Mouse (Mus musculus) adrenal gland, postnatal 4 days (tissue): ENCODE data around the gene Oas1d. TPM values are rescaled to one million over a fixed set of nuclear protein-coding genes. Genes with fewer than 3 reads are reported as not detected.
"Not testable (repeated sequence)": the region's sequence is repeated elsewhere in the genome, so short reads cannot be mapped to it uniquely, and the experiment has no call there.

ENCODE experiments used
- DNase-seq, 2 experiments: peaks; one replicate each; pipeline ENCODE4 v3.0.0; 2021 to 2022; ENCODE audit warnings: low spot score in 2 of 2, mixed read lengths in 2 of 2
- long read RNA-seq, 2 experiments: library from polyadenylated mRNA; stranded (forward); transcript quantifications; one replicate each; pipeline ENCODE4 v2.0.0; 2021
- total RNA-seq, 2 experiments: library from RNA; stranded (reverse); gene quantifications; 2 replicates each; pipeline ENCODE4 v1.2.3; 2021

Gene Oas1d
- not detected for total RNA-seq
- long read RNA-seq, experiment 1, result 0 reads
- long read RNA-seq, experiment 2, result 0 reads

DNA sequence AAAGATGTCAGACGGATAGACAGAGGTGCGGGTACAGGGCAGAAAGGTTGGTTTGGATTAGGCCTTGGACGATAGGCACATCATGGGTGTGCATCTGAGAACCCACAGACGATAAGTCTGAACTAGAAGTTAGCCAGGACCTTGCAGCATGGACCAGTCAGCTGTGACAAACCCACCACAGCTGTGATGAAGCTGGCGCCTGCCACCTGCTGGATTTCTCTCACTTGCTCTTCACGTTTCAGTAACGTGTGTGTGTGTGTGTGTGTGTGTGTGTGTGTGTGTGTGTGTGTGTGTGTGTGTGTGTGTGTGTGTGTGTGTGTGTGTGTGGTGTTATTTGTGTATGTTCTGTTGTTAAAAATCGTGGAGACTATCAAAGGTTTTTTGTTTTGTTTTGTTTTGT is at the start of gene Oas1d:
Gene Oas1d (plus strand): TSS at position 333 of the 400 bp plus-strand sequence.
- DNase-seq, result not testable (repeated sequence)

DNA sequence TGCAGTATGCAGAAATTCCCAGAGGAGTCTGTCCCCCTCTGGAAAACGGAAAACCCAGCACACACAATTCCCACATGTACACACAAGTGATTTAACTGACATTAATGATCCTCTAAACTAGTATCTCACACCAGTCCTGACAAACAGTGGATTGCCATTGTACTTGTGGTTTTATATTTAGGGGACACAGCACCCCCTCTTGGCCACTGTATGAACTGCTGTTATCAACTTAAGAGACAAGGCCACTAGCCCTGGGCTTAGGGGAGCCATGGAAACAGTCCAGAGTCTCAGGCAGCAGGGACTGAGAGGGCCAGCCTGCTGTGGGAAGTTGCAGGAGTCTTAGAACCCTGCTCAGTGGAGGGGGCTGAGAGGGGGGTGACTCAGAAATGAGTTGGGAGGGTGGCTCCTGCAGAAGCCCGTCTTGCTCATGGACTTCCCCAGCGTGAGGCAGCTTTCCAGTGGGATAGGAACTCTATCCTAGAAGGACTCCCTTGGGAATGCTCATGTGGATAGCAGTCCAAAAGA is 48.9 kb upstream of the Oas1d start:
- DNase-seq, result no peak

GRCm38 (mm10) chr5:120869436-120870015 is 44.8 kb upstream of the Oas1d start:
- no peak for DNase-seq

- no peak for DNase-seq
These were observed 44.3 kb upstream of the Oas1d start for GRCm38 (mm10) chr5:120870081-120870480.

- no peak for DNase-seq
These were observed 43.6 kb upstream of the Oas1d start for GRCm38 (mm10) chr5:120870782-120871181.

DNA sequence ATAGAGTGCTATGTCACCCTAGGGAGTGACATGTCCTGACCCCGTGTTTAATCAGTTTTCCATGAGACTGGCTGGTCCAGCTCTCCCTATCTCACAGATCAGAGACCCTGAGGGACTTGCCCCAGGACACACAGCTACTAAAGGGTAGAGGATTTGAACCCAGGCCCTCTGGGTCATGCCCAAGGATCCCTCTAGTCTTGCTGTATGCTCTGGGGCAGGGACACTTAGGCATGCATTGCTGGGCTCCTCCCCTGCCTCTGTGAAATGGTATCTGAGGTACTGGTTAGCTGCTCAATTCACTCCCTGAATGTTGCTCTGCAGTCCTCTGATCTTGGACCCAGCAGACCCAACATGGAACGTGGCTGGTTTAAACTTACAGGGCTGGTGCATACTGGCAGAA is 42.9 kb upstream of the Oas1d start:
- DNase-seq, result no peak

GRCm38 (mm10) chr5:120876839-120877238 is 37.5 kb upstream of the Oas1d start:
- DNase-seq, result not testable (repeated sequence)

DNA sequence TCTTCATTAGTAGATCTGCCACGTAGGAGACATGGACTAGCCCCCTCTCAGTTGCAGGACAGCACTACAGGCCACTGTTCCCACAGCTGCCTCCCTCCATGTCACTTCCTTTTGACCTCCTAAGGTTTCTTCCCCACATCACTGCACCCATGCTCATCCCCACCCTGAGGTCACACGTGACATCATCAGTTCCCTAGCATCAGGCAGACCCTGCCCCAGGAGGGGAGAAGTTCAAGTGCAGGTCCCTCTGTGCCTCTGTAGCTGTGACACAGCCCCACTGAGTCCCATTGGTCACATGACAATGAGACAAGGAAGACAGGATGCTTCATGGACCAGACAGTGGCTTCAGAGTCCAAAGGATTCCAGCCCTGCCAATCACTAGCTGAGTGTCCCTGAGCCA is 36.9 kb upstream of the Oas1d start:
- not testable (repeated sequence) for DNase-seq

- not testable (repeated sequence) for DNase-seq
These were observed 35.5 kb upstream of the Oas1d start for GRCm38 (mm10) chr5:120878803-120879202.

- DNase-seq, result not testable (repeated sequence)
These were observed 32.7 kb upstream of the Oas1d start for GRCm38 (mm10) chr5:120881681-120882080.

DNA sequence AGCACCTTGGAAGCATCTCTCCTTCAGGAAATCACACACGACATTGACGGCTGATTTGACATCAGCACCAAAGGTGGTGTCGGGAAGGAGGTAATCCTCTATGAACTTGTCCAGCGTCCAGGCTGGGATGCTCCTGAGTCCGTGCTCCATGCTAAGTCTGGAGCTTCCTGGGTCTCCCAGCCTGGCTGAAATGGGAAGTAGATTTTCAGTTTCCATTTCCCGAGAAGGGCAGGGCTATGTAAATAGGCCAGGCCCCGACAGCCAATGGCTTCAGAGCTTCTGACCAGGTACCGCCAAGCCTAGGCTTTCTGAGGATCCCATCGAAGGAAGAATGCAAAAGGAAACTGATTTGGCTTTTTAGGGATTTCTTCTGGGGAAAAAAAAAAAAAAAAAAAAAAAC is 26.9 kb upstream of the Oas1d start, which contains the start of gene Oas1g:
Gene Oas1g (minus strand): TSS at position 201 of the 400 bp plus-strand sequence.
- not testable (repeated sequence) for DNase-seq

DNA sequence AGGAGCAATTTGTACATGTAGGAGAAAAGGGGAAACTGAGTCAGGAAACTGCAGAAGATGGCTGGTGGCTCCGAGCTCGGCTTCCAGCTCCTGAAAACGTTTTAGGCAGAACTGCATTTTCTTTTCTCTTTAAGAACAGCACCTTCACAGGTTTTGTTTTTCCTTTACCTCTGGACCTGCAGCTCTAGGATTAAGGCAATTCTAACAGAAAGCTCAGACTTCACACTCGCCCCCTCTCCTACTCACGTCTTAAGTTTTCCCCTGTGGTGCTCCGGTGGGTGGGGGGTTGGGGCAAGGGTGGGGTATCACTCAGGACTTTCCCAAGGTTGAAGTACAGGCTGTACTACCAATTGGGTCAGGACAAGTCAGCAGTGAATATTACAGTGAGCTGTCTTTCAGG is 26.5 kb upstream of the Oas1d start:
- DNase-seq, result no peak

DNA sequence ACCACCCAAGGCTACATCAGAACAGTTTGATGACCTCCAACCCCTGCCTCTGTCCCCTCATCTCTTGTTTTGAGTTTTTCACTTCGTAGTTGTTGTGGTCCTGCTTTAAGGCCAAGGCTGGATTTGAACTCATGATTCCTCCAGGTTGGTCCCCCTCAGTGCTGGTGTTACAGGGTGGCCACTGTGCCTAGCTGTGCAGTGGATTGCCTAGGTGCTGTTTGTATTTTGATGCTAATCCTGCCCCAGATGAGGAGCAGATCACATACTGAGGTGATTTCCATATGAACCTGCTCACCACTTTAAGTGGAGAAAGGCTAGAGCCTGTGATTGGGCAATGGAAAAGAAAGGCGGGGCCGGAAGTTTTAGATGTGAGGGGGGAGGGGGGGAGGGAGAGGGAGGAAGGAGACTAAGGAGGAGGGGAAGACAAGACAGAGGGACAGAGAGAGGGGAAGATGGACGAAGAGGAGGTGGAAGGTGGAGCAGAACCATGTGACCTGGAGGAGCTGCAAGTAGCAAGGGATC is 26.0 kb upstream of the Oas1d start:
- not testable (repeated sequence) for DNase-seq

GRCm38 (mm10) chr5:120890026-120890425 is 24.3 kb upstream of the Oas1d start:
- DNase-seq, result no peak

DNA sequence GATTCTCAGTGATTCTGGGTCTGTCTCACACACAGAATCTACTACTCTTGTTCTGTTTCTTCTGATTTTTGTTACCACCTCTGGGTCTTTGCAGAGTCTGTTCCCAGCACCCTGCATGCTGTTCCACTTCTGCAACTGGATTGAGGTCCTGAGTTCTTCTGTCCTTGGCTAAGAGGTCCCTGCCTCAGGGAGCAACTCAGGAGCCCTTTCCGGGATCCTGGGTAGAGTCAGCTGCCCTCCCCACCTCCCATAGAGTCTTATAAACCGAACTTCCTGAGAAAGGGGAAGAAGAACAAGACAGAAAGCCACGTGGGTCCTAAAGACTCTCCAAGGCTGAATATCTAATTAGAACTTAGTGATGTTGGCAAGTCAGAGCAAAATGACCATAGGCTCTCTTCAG is 23.3 kb upstream of the Oas1d start:
- DNase-seq, result no peak

GRCm38 (mm10) chr5:120891566-120892242 is 22.6 kb upstream of the Oas1d start:
- DNase-seq, result not testable (repeated sequence)

GRCm38 (mm10) chr5:120892243-120892660 is 22.1 kb upstream of the Oas1d start:
- no peak for DNase-seq

GRCm38 (mm10) chr5:120893866-120894265 is 20.5 kb upstream of the Oas1d start:
- DNase-seq, result not testable (repeated sequence)

DNA sequence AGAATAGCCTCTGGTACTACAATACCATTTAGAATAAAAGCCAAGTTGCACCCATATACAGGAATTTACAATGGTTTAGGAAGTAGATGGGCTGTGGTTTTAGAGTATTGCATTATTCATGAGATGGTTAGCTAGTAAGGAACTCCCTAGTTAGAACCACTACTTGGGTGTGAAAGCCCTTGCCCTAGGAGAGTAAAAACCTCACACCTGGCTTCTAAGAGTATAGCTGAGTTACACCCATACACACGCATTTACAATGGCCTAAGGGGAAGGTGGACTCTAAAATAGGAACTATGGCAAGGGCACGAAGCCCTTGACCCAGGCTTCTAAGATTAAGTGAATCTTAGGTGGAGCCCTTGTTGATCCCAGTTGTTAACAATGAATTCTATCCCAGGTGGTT is 19.6 kb upstream of the Oas1d start:
- not testable (repeated sequence) for DNase-seq

DNA sequence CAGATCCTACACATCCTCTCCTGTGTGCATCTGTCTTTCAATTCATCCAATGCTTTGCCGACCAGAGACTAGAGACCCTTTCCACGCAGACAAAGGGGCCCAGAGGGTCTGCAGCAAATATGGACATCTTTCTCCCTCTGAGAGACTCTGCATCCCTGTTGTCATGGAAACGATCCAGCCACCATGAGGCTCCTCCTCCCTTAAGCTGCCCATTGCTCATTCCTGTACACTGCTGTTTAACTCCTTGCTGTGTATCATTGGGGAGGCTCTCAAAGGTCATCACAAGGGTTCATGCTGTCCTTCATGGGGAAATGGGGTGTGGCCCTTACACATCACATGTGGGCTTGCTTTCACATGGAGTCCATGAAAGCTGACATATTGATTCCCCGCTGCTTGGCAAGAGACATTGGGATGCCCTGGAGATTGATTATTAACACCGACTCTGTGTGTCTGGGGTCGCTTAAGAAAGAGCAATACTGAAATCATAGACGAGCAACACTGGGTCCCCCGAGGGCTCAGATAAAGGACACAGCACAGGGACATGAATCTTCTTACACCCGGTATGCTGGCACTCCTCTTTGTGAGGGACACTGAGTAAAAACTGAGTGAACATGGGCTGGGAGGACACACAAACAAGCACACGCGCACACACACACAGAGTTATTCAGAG is 19.0 kb upstream of the Oas1d start:
- no peak for DNase-seq

- no peak for DNase-seq
These were observed 16.0 kb upstream of the Oas1d start for GRCm38 (mm10) chr5:120898307-120898706.

- DNase-seq, result no peak
These were observed 15.6 kb upstream of the Oas1d start for GRCm38 (mm10) chr5:120898726-120899125.
